Mouse (Mus musculus) MEL (cell line): Measurements from ENCODE around the gene Nol12.

Source experiments
- CTCF ChIP-seq, 3 experiments: IDR thresholded peaks in 2 of 3; conservative IDR thresholded peaks in 1 of 3; 2 replicates each; pipeline ENCODE4 v1.5.1; 2011 to 2012; ENCODE audit warnings: low read length in 3 of 3, low read depth in 2 of 3, mild to moderate bottlenecking in 2 of 3, improper control_type of control experiment in 1 of 3, inconsistent platforms in 1 of 3, mixed read lengths in 1 of 3, moderate library complexity in 1 of 3; ENCODE audit not compliant: control insufficient read depth in 1 of 3, insufficient read depth in 1 of 3, poor library complexity in 1 of 3, severe bottlenecking in 1 of 3
- E2F4 ChIP-seq: IDR thresholded peaks from 2 replicates; pipeline ENCODE4 v1.6.1; 2011; ENCODE audit warnings: low read depth, low read length, improper control_type of control experiment, borderline replicate concordance
- EP300 ChIP-seq, 2 experiments: IDR thresholded peaks; 2 replicates each; pipeline ENCODE4 v1.6.1; 2011; ENCODE audit warnings: improper control_type of control experiment in 2 of 2, low read length in 2 of 2, low read depth in 1 of 2, mild to moderate bottlenecking in 1 of 2
- GABPA ChIP-seq: IDR thresholded peaks from 2 replicates; pipeline ENCODE4 v1.6.1; 2012; ENCODE audit warnings: low read depth, mild to moderate bottlenecking, inconsistent platforms, low read length, improper control_type of control experiment, moderate library complexity
- GATA1 ChIP-seq: IDR thresholded peaks from 2 replicates; pipeline ENCODE4 v1.6.1; 2011; ENCODE audit warnings: low read depth, low read length, improper control_type of control experiment
- MAFK ChIP-seq: IDR thresholded peaks from 2 replicates; pipeline ENCODE4 v1.6.1; 2011; ENCODE audit warnings: low read depth, mild to moderate bottlenecking, low read length, improper control_type of control experiment, borderline replicate concordance
- MXI1 ChIP-seq: IDR thresholded peaks from 2 replicates; pipeline ENCODE4 v1.6.1; 2011; ENCODE audit warnings: mild to moderate bottlenecking, low read depth, low read length, improper control_type of control experiment
- POLR2AphosphoS2 ChIP-seq: IDR thresholded peaks from 2 replicates; pipeline ENCODE4 v1.6.1; 2011; ENCODE audit warnings: low read length, improper control_type of control experiment
- POLR2AphosphoS5 ChIP-seq: IDR thresholded peaks from 2 replicates; pipeline ENCODE4 v1.6.1; 2012; ENCODE audit warnings: low read depth, borderline replicate concordance, mild to moderate bottlenecking, inconsistent platforms, low read length, moderate library complexity, mixed read lengths
- ZNF384 ChIP-seq: IDR thresholded peaks from 2 replicates; pipeline ENCODE4 v1.6.1; 2012; ENCODE audit warnings: low read depth, mild to moderate bottlenecking, inconsistent platforms, low read length, improper control_type of control experiment

DNA sequence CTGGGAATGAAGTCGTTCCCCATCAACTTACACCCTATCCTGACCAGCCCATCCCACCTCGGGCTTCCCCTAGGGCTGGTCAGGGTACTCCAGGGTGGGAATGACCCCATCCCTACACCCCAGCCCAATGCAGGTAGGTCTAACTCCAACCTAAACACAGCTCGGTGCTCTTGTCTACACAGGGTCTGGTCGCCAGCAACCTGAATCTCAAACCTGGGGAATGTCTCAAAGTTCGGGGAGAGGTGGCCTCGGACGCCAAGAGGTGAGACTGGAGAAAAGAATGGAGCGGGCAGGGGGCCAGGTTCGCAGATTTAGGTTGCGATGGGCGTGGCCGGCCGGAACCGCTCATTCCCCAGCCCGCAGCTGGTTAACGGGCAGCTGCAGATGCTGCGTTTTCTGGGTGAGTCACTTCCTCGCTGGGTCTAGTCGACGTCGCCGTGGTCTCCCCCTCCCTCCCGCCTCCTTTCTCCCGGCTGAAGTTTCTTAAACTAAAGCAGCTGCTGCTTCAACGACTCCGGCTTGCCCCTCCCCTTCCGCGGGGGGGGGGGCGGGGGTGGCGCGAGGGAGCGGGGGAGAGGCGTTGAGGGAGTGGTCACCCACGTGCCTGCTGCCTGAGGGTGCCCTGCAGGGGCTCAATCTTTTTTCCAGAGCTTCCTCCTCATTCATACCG lies 6.8 kb upstream of the Nol12 start:
- TF ChIP-seq ZNF384 (no peak), CTCF (IDR thresholded peaks at IDR 0.05 in 2 of 3, conservative IDR thresholded peaks at IDR 0.05 in 1 of 3; ENCODE audit: control insufficient read depth in 1 of 3, insufficient read depth in 1 of 3, low read depth in 2 of 3, low read length in 3 of 3, poor library complexity in 1 of 3, severe bottlenecking in 1 of 3) (no peak), POLR2AphosphoS5 (no peak), GATA1 (no peak), MAFK (no peak), POLR2AphosphoS2 (no peak), GABPA (no peak), E2F4 (no peak; the same call in 1 of the 2 replicates), MXI1 (peak; percentile 55; the same call in 1 of the 2 replicates), EP300 (IDR thresholded peaks at IDR 0.05; ENCODE audit: low read depth in 1 of 2, low read length in 2 of 2) (peak; percentile 57 to 85; a peak in 3 of 4 replicates)
